Mouse (Mus musculus) lung, postnatal 10 days (tissue): ENCODE measurements around the gene Meaf6.
A peak's percentile ranks its signal among the peaks of the same experiment; 100 is the strongest.

Experiments
- DNase-seq: peaks from one replicate; pipeline ENCODE4 v3.0.0; 2021

Meaf6 gene

DNA sequence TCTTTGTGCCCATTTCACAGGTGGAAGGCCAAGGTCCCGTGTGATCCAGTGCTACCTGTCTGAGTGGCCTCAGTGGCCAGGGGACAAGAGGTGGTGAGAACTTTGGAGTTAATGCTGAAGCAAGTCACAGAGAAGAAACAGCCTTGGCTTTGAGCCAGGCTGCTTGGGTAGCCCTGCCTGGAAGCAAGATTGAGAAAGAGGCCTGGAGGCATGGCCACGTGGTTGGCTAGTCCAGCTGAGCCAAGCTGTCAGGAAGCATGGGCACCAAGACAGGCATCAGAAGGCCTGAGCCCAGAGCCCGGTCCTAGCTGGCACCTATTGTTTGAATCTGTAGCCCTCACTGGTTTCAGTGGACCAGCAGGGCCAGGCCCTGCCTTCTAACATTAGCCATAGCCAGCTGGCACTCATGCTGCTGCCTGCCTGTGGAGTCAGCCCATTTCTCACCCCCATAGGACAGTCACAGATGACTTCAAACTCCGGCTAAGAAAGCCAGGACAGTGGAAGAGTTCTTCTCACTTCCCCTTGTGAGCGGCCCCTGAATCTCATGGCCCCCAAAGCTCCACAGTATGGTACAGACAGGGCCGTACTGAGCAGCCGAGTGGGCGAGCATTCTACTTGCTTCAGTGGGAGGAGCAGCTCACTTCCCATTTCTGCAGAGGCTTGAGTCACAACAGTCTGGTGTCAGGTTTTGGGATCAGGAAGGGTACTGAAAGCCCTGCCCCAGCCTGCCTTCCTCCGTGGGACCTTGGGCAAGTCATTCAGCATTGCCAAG lies 31.3 kb downstream of the Meaf6 start:
- peak; percentile 76 for DNase-seq

DNA sequence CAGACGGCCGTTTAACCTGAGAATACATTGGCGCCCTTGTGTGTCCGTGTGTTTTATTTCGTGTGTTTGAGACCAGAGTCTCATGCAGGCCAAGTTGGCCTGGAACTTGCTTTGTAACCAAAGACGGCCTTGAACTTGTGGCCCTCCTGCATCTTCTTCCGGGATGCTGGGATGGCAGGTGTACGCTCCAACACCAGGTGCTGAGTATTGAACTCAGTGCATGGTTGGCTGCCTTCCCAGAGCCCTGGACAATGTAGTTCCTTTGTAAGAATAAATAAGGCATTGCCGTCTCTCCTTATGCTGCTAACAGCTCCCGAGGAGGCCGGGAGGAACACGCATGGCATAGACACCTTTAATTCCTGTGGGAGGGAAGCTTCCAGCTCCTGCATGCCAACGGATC lies 32.0 kb downstream of the Meaf6 start:
- no peak for DNase-seq

DNA sequence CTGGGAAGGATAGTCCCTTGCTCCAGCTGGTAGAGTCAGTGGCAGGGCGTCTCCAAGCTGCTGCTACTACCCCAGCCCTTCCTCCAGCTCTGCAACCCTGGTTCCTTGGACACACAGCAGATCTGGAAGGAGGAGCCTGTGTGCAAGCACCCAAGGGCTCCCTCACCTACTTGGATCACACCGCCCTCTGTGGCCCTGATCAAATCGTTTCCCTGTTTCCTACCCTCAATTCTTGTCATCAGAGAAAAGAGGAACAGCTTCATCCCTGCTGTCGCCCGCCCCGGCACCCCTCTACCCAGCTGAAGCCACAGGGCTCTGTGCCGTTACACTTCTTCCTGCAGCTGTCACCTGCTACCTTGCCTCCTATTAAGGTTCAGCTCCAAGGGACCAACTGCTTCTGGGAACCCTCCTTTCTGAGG lies 33.0 kb downstream of the Meaf6 start:
- no peak for DNase-seq

DNA sequence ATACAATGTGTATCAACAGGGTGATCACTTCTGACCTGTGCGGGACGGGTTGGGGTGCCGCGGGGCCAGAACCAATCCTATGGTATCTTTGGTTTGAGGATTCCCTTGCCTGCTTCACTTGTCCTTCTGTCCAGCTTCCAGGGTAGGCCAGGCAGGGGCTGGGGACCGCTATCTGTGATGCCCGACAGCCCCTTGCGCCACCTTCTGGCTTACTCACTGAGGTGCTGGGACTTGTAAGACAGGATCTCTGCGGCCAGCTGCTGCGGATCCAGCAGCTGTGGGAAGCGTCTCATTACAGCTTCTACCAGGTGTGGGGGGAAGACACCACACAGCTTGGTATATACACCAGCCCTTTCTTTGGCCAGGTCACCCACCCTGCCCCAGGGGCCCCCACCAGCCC lies 34.1 kb downstream of the Meaf6 start:
- no peak for DNase-seq

DNA sequence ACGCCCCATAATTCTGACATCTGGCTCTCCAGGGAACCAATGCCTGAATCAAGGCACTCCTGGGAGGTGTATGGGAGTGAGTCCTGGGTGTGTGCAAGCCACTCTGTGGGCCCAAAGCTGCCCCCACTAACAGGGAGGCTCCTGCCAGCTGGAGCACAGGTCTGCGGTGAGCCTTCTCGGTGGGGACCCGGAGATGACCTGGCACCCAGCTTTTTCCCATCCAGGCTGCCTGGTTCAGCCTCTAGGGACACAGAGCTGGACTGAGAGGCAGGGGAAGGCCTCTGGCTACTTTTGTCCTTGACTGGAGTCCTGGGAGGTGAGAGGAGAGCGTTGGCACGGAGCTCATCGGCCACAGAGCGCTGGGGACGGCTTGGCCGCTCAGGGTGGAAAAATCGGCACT lies 34.8 kb downstream of the Meaf6 start:
- no peak for DNase-seq

DNA sequence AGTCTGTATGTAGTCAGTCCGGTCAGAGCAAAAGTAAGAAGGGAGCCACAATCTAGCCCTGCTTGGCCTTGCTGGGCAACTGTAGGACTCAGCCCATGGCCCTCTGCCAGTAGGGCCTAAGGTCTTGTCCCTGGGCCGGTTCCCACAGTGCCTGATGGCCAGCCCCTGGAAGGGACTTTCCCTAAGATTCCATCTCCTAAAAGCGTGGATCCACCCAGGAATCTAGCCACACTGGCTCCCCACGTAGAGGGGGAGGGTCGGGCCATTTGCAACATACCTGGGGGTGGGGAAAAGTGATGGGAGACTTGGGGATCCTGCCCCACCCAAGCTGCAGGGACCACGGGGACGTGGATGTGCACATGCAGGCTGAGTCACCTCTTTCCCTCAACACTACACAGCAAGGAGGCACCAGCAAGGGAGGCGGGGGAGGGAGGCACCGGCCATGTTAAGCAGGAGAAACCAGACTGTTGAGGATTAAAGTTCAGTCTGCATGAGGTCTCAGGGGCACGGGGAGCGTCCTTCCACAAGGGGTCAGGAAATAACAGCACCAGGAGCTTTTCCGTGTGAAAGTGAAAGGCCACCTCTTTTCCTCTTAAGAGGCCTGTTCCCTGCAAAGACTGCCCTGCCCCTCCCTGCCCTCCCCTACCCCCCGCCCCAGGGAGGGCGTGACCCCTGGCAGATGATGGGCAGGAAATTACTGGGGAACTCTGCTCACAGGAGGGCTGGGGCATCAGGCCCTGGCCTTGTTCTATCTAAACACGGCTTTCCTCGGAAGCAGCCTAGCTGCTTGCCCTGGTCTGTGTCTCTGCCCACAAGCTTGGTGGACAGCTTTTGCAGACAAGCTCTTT lies 37.7 kb downstream of the Meaf6 start:
- peak; percentile 67 for DNase-seq

DNA sequence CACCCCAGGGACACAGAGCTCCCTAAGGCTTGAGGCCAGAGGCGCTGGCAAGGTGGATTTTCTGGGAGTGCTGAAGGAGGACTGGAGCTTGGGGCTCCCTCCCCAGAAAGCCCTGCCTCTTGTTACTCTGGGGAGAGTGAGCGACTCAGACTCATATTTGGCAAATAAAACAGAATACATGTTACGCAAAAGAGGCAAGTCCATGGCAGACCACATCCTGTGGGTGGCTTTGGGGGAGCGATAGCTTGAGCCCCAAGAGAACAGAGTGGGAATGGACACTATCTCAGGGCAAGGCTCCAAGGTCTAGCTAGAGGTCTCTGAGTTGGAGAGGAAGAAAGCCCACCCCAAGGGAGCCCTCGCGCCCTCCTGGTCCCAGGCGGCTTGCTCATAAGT lies 38.3 kb downstream of the Meaf6 start:
- DNase-seq: no peak

DNA sequence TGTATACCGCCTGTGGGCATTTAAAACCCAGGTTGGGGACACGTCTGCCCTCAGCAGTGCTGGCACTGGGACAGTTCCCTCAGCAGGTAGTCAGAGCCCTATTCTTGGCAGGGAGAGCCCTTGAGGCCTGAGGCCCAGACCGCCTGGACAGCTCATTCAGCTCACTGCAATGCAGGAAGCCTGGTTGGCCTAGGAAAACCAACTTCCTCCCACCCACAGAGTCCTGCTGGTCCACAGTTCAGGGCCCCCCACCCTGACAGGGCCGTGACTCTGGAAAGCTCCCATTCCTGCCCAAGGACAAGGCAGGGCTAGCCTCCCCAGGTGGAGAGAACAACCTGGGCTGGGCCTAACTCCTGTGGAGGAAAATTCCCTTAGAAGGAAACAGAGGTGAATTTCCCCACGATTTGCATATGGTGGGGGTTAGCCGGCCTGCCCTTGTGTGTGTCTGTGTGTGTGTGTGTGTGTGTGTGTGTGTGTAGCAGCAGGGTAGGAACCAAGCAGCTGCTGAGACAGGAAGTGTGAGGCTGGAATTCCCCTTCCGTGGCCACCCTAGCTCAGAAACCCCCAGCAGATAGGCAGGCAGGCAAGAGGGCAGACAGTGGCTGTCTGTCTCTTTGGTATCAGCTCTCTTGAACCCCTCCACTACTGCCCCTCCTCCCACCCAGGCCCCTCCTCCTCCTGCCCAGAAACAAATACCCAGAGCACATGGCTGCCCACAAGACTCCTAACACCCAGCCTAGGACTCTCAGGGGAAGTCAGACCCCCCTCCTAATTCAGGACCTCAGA lies 39.7 kb downstream of the Meaf6 start:
- DNase-seq: peak; percentile 51

DNA sequence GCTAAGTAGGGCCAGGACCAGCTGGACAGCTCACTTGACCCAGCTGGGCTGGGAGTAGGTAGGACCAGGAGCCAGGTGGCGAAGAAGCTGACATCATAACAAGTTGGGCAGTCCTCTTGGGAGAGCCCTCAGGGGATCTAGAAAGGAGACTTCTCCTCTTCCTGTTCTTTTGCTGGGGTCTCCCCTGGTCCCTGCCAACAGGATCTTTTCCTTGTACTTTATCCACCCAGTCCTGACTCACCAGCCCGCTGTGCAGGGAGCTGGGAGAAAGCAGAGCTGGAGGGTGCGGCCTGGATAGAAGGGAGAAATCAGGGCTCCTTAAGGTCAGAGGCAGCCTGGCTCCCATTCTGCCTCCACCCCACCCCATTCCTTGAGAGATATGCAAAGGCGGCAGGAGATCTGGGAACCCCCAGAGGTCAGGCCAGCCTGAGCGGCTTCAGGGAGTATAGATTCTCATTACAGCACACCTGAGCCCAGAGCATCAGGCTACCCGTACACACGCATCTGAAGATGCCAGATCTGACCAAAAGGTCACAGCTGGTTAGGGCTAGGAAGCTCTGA lies 40.5 kb downstream of the Meaf6 start:
- DNase-seq: no peak

DNA sequence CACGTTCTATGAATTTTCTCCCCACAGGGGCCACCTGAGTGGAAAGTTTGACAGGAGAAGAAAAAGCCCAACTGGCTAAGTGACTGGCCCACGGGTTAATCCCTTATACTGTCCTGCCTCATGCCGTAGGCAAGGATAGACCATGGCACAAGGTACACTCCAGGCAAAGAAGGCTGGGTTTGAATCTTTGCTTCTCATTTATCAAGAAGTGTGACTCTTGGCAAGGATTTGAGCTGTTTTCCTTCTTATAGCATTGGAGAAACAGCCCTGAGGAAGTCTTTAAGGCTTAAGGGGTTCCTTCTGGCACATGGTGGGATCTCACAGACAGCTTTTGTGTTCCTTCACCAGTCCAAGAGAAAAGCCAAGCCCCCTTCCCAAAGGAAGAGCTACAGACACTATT lies 41.3 kb downstream of the Meaf6 start:
- no peak for DNase-seq

DNA sequence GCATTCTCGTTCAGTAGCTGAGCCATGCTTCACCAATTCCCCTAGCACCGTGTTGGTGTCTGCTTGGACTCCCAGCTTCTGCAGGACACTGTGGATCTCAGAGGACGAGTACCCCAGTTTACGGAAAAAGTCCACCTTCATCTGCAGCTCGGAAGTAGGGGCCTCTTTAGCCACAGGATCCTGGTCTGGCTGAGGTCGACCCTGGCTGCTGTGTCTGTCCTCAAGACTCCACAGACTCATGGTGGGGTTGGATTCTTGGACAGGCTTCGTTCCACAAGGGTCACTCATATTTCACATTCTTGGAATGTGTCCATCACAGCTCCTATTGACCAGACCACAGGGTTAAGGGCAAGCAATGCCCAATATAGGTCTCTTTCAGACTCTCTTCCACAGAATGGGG lies 41.8 kb downstream of the Meaf6 start:
- DNase-seq: no peak

DNA sequence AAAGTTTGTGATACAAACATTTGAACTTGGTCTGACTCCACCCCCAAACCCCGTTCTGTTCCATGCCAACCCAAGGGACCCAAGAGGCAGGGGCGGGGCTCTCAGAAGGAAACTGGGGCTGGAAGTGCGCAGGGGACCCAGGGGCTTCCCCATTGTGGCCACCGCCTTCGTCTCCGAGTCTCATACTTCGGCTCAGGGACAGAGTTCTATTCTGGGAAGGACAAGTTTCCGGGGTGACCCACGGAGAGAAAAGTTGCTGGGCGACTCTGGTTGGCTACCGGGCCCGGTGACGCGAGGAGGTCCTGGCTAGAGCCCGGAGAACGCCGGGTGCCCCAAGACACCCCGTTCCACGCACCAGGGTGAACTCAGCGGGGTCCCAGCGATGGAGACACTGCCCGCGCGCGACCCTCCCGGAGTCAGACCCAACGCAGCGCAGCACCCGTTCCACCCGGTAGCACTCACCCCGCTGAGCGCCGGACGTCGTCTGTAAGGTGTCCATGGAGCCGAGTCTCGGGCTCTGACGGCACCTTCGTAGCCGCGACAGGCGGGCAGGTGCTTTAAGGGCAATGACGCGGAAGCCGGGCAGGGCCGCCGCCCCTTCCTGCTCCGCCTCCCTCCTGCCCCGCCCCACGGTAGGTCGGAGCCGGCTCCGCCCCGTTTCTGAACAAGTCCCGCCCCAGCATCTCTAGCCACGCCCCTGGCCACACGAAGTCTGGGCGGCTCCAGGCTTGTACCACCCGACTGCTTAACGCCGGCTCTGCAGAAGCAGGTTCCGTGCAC lies 42.6 kb downstream of the Meaf6 start, which contains the start of gene Zc3h12a:
Zc3h12a (minus strand) TSS at position 536 of the 780 bp plus-strand sequence.
- peak; percentile 93 for DNase-seq

DNA sequence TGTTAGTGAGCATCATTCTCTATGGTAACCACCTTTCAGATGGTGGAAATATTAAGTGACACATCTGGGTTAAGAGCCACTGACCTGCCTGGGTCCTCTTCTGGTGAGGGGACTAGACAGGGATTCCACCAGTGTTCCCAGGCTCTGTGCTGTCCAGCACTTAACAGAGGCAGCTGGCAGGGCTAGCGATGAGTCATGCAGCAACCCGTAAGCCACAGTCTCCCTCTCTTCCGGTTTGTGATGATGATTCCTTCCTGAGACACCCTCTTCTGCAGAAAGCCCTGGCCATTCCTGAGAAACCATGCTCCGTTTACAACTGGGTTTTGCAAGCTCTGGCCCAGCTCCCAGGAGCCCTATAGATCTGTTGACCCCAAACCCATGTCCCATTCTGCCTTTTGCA lies 46.6 kb downstream of the Meaf6 start:
- DNase-seq: peak; percentile 54

DNA sequence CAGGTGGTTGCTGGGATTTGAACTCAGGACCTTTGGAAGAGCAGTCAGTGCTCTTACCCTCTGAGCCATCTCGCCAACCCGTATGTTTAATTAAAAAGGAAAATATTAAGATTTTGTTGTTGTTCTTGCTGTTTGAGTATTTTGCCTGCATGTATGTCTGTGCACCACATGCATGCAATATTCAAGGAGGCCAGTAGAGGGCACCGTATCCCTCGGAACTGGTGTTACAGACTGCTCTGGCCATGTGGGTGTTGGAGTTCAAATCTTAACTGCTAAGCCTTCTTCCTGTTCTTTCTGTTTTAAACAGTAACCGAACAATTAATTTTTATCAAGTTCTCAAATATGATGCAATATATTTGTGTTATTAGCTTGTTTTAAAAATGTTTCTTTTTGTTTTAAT lies 47.5 kb downstream of the Meaf6 start:
- peak; percentile 76 for DNase-seq

DNA sequence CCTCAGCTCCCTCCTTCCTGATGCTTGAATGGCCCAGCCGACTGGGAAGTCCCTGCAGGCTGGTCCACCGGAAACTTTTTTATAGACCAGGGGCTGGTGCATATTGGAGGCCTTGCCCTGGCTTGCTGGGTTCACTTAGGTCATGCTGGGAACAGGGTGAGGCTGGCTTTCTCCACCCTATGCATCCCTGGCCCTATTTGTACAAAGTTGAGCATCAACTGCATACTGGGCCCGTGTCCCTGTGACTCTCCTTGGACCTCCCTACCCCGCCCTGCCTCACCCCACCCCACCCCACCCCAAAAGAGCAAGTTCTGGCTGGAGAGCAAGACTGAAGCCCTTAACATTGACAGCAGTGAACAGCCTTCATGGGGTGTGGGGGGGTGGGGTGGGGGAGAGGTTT lies 49.3 kb downstream of the Meaf6 start:
- no peak for DNase-seq

DNA sequence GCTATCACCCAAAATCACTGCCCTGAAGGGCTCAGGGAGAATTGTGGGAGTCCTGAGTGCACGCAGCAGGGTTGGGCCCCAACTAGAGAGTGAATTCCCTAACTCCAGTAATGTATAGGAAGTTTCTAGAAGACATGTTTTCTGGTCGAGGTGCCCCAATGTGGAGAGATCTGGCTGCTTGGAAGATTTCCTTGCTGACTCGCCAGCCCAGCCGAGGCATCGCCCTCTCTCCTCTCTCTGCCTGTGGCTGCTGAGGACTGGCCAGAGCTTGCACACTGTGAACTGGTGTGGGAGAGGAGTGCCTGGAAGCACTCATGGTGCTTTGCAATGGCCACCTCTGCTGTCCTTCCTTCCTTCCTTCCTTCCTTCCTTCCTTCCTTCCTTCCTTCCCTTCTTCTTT lies 49.7 kb downstream of the Meaf6 start:
- DNase-seq: no peak

DNA sequence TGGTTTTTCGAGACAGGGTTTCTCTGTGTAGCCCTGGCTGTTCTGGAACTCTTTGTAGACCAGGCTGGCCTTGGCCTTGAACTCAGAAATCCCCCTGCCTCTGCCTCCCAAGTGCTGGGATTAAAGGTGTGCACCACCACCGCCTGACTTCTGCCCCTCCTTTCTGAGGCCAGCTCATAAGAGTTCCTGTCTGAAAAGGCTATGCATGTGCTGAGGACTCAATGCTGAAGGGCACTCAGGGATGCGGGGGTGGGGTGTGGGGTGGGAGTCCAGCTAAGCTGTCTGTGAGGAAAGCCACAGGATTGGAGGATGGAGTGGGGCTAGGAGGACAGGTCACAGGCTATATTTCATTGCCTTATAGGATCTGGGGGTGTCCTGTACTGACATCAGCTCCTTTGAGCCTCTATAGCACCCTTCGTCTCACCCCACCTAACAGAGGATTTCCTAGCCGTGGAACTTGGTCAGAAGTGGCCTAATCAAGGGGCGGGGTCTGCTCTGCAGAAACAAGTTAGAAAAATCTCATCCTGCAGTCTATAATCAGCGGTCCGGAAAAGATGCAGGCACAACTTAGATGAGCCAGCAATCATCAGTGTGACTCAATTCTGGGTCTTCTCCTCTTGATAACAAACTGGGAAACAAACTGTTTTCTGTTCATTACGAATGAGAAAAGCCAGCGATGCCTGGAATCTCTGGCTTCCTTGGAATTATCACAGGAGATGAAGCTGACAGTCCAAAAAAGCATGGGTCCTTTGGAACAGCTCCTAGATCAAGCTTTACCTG lies 50.3 kb downstream of the Meaf6 start:
- no peak for DNase-seq

DNA sequence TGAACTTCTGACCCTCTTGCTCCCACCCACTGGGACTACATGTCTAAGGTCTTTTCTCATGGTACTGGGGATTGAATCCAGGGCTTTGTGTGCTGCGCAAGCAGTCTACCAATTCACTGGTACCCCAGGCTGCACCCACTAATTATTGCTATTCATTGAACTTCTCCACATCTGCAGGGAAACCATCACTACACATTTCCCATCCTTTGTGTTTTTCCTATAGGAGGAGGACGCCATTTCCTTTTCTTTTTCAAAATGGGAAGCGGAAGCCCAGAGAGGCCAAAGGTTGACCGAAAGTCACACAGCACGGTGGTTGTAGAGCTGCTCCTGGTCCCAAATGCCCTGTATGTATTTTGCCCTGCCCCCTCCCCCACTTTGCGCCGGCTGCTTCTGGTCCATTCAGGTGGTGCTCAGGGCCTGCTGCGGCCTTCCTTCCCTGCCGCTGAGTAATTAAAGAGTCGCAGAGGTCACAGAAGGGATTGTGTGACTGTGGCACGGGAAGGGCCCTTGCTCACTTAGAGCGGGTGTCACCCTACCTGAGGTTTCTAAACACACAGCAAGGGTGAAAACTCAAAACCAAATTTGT lies 51.5 kb downstream of the Meaf6 start:
- DNase-seq: no peak

DNA sequence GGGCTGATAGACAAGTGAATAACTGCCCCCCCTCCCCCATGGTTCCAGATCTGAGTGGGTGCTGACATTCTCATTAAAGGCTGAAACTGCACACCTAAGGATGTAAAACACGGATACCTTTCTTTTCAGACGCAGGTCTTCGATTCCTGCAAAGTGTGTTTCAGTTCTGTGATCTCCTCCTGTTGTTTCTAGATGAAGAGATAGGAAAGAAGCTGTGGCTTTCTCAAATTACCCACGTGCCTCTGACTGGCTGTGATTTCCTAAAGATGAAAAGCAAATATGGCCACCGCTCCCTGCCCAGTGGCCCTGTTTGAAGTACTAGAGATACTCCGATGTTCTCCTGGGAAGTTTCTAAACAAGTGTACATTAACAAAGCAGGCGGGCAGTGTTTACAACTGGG lies 53.4 kb downstream of the Meaf6 start:
- DNase-seq: no peak

DNA sequence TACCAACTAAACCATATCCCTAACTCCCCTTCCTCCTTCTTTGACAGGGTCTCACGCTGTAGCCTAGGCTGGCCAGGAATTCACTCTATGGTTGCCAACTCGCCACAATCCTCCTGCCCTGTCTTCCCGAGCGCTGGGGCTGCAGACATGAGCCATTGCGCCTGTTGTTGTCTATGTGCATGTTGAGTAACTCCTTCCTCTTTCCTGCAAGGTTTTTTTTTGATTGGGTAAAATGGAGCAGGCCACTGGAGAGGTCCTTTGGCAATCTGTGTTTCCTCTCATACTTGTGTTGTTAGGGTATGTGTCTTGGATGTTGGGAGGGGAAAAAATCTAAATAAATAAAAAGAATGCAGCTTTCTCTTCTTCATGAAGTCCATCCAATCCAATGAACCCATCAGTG lies 59.3 kb downstream of the Meaf6 start:
- DNase-seq: no peak

DNA sequence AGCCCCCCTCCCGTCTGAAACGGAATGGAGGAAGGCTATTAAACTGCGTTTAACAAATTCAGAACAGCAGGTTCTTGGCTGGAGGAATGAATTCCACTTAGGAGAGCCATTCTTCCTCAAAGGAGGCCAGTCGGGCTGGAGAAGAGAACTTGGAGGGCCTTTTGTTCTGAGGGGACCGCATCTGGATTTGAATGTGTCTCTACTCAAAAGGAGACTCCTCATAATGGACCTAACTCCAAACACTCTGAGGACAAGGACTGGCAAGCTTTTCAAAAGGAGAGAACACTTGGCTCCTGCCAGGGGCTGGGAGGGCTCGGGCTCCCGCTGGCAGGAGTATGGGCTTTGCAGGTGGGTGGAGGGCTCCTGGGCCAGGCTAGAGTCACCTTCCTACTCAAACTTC lies 59.7 kb downstream of the Meaf6 start:
- DNase-seq: no peak
